Mouse (Mus musculus): ENCODE measurements around the gene Pde9a. TPM values are rescaled to one million over a fixed set of nuclear protein-coding genes. Genes with fewer than 3 reads are reported as not detected.

Pde9a gene
- total RNA-seq, 2 experiments from 2014 or later = 24.9 to 30.7 TPM

- no peak for DNase-seq (ENCODE audit: extremely low spot score in 1 of 2, low spot score in 1 of 2)
Observed at GRCm38 (mm10) chr17:31384968-31385627, 912 bp upstream of the Pde9a start.

- DNase-seq (ENCODE audit: extremely low spot score in 1 of 2, low spot score in 1 of 2) = no peak
Observed at GRCm38 (mm10) chr17:31386766-31387275, 811 bp downstream of the Pde9a start.

- no peak for DNase-seq (ENCODE audit: extremely low spot score in 1 of 2, low spot score in 1 of 2)
Observed at GRCm38 (mm10) chr17:31389432-31390050, 3.5 kb downstream of the Pde9a start.

DNA sequence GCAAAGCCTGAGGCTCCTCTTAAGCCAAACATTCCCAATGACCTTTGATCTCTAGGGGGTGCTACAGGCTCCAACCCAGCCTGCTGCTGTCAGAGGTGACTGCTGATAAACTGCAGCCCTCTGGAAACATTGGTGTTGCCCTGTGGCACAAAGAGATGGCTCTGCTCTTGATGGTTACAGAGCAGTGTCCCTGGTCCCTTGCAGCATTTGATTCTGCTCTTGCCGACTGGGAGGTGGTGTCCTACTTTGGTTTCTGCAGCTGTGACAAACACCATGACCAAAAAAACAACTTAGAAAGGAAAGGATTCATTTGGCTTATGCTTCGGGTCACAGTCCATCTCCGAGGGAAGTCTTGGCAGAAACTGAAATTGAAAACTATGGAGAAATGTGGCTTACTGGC lies 5.5 kb downstream of the Pde9a start:
- DNase-seq (ENCODE audit: extremely low spot score in 1 of 2, low spot score in 1 of 2) = no peak

- DNase-seq (ENCODE audit: extremely low spot score in 1 of 2, low spot score in 1 of 2) = no peak
Observed at GRCm38 (mm10) chr17:31392041-31392440, 6.0 kb downstream of the Pde9a start.

DNA sequence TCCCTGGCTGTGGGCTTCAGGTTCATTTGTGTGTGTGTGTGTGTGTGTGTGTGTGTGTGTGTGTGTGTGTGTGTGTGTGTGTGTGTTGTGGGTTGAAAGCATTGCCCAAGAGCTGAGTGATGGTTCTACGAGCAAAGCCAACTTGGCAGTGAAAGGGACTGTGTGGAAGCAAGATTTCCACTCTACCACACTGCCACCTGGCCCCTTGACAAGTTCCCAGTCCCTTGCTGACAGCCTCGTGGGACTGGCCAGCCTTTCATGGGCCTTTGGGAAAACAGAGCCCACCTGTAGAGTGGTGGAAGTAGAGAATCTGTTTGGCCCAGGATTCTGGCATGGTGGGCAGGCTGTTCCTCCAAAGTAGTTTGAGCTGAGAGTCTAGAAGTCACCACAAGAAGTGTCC lies 7.8 kb downstream of the Pde9a start:
- DNase-seq (ENCODE audit: extremely low spot score in 1 of 2, low spot score in 1 of 2) = no peak

- DNase-seq (ENCODE audit: extremely low spot score in 1 of 2, low spot score in 1 of 2) = no peak
Observed at GRCm38 (mm10) chr17:31400294-31400693, 14.3 kb downstream of the Pde9a start.

DNA sequence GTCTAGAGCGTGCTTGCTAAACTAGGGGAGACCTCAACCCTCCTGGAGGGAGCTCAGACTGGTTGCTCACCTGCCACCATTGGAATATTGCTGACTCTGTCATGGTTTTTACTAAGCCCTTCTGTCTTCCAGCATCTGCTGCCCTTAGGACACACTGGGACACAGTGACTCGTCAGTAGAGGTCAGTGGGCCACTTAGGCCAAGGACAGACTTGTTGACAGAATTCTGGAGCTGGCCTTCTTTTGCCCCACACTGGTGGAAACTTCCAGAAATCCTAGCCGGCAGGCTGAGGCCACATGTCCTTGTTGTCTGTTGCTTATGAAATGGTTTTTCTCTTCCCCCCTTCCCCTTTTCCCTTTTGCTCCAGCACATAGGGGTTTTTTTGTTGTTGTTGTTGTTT lies 15.2 kb downstream of the Pde9a start:
- no peak for DNase-seq (ENCODE audit: extremely low spot score in 1 of 2, low spot score in 1 of 2)

- DNase-seq (ENCODE audit: extremely low spot score in 1 of 2, low spot score in 1 of 2) = no peak
Observed at GRCm38 (mm10) chr17:31402713-31403112, 16.7 kb downstream of the Pde9a start.

- no peak for DNase-seq (ENCODE audit: extremely low spot score in 1 of 2, low spot score in 1 of 2)
Observed at GRCm38 (mm10) chr17:31405694-31406227, 19.8 kb downstream of the Pde9a start.

DNA sequence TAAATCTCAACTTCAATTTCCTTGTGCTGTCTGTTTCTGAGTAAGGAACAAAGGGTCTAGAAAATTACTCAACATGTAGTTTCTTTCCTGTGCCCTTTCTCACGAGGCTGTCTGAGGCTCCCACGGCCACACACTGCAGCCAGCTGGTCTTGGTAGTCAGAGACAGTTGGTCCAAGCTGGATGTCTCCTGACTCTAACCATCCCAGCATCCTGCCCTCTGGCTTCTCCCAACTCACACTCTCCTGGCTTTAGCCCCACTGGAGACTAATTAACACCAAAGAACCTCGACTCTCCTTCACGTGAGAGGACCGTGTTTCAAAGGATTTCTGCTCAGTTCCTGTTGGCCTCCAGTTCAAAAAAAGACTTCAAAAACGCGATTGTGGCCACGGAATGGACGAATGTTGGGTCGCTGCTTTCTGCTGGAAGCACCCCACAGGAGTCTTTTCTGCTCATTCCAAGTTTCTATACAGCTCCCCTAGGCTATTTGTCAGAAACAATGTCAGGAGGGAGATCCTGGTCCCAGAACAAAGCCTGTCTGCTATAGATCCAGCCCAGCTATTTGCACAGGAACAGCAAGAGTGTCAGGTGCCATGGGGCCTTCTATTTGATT lies 23.8 kb downstream of the Pde9a start:
- DNase-seq (ENCODE audit: extremely low spot score in 1 of 2, low spot score in 1 of 2) = no peak

GRCm38 (mm10) chr17:31415258-31415657 lies 29.2 kb downstream of the Pde9a start:
- no peak for DNase-seq (ENCODE audit: extremely low spot score in 1 of 2, low spot score in 1 of 2)

DNA sequence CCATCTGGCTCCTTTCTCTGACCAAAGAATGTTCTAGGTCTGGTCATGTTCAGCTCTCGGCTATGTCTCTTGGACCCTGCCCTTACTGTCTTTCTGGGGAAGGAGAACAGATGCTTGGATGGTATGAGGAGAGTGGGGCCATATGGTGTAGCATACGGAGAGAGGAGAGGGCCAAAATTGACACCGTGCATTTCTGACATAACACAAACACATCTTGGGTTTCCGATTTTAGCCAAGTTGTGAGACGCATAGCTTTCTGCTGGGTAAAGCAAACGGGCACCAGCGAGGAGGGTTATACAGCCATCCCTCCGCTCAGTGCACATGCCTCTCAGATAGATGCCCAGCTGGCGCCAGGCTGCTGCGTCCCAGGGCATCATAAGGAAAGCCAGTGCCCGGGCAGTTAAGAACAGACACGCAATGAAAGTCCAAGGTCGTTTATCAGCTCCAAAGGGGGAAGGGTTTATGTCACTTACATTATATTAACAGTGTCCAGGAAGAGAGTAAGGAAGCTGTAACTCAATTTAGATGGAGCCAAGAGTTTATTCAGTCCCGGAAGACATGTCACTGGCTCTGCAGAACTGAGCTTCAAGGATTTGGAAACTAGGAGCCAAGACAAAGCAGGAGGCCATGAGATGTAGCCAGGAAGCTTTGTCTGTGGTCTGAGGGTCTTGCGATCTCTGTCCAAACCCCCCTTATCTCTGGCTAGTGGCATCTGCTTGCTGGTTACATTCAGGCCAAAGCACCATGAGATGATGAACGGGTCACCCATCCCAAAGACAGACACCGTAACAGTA lies 33.0 kb downstream of the Pde9a start:
- no peak for DNase-seq (ENCODE audit: extremely low spot score in 1 of 2, low spot score in 1 of 2)

- DNase-seq (ENCODE audit: extremely low spot score in 1 of 2, low spot score in 1 of 2) = no peak
Observed at GRCm38 (mm10) chr17:31419598-31419950, 33.6 kb downstream of the Pde9a start.

- DNase-seq (ENCODE audit: extremely low spot score in 1 of 2, low spot score in 1 of 2) = no peak
Observed at GRCm38 (mm10) chr17:31419995-31420394, 34.0 kb downstream of the Pde9a start.

DNA sequence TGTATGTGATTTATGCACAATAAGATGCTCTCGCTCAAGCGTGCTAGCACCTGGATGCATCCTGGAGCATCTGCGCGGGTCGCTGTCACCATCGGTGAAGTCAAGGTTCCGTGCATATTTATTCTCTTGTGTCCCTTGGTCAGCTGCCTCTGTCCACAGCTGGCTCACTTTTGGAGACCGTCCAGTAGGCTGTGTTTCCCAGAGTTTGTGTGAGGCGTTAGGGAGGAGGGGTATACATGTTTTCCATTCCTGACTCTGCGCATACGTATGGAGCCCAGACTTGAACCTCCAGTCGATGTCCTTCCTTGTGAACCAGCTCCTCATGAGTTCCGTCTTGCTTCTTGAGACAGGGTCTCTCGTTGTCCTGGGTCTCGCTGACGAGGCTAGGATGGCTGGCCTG lies 34.6 kb downstream of the Pde9a start:
- DNase-seq (ENCODE audit: extremely low spot score in 1 of 2, low spot score in 1 of 2) = no peak

DNA sequence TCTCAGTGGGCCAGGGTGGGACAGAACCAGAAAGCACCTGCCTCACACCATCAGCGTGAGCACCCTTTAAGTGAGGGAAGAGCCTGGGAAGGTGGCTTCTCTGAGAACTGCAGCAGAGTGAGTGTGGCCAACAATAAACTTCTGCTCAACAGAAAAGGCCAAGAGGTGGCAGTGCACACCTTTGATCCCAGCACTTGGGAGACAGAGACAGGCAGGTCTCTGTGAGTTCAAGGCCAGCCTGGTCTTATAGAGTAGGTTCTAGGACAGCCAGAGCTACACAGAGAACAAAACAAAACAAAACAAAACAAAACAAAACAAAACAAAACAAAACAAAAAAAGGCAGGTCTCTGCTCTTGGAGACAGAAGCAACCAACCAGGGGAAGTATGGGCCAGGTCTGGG lies 36.4 kb downstream of the Pde9a start:
- DNase-seq (ENCODE audit: extremely low spot score in 1 of 2, low spot score in 1 of 2) = no peak

GRCm38 (mm10) chr17:31423020-31423419 lies 37.0 kb downstream of the Pde9a start:
- DNase-seq (ENCODE audit: extremely low spot score in 1 of 2, low spot score in 1 of 2) = no peak

DNA sequence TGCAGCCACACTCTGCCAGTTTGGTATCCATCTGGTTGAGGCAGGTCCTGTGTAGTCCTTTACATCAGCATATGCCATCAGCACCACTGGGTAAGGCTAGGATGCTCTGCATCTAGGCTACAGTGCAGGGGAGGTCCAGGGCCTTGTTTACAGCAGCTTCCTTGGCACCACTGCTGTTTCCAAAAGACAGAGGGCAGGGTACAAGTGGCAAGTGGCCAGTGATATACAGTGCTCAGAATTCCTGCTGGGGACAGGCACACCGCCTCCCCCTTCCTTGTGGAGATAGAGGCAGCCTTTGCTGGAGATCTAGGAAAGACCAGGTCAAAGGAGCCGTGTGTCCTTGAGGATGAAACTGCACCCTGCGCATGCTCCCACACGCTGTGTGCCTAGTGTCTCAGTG lies 38.3 kb downstream of the Pde9a start:
- DNase-seq (ENCODE audit: extremely low spot score in 1 of 2, low spot score in 1 of 2) = no peak

DNA sequence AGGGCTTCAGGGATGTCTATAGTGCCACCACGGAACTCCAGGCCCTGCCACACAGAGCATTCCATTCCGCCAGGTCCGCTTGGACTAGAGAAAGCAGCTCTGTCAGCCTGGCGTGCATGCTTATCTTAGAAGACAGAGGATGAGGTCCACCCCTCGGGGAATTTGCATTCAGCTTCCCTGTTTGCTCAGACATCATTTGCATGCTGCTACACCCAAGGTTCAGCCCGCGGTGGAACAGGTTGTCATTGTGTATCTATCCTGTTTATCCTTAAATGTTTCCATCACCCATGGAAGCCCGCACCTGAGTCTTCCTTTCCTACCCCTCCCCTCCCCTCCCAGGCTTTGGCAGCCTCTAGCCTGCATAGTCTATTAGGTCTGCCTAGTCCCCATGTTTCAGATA lies 38.8 kb downstream of the Pde9a start:
- no peak for DNase-seq (ENCODE audit: extremely low spot score in 1 of 2, low spot score in 1 of 2)
